Mouse (Mus musculus): Measurements from ENCODE around the gene Smg6. TPM values are rescaled to one million over a fixed set of nuclear protein-coding genes. Genes with fewer than 3 reads are reported as not detected.

Gene Smg6
- total RNA-seq, 1 experiment, result 19.9 TPM

GRCm38 (mm10) chr11:75145841-75146240, 220.2 kb downstream of the Smg6 start:
- H3K9me3 ChIP-seq (ENCODE audit: control insufficient read depth, insufficient read depth, low read depth, low read length), result no peaks in the 10 kb centered on the region
- no peak for TF ChIP-seq CHD2 (IDR thresholded peaks at IDR 0.05; ENCODE audit: low read depth, low read length)
- no peak for TF ChIP-seq ZC3H11A (IDR thresholded peaks at IDR 0.05; ENCODE audit: borderline replicate concordance, low read depth, low read length)
- peak; percentile 73; the same call in 1 of the 2 replicates for TF ChIP-seq ZNF384 (IDR thresholded peaks at IDR 0.05; ENCODE audit: low read depth, low read length)
- H3K36me3 ChIP-seq (ENCODE audit: control insufficient read depth, insufficient read depth, low read length, poor library complexity, severe bottlenecking), result peaks cover 8% of the 10 kb centered on the region; the same call in 1 of the 2 replicates
- no peak overlapping the region for H3K9ac ChIP-seq (ENCODE audit: insufficient read depth, low read depth, low read length, poor library complexity, severe bottlenecking)
- in situ Hi-C loops (cut with MboI; ENCODE audit: low sequenced_read_pairs in 2 of 2, unreplicated experiment in 2 of 2), result no loop called here
- H3K4me1 ChIP-seq (ENCODE audit: control insufficient read depth in 2 of 2, insufficient read depth in 2 of 2, low read length in 2 of 2, poor library complexity in 1 of 2), result peaks cover 7 to 19% of the 10 kb centered on the region in 2 experiments; a peak in 3 of 4 replicates
- H3K4me3 ChIP-seq (ENCODE audit: insufficient read depth in 1 of 2, low read depth in 1 of 2, low read length in 2 of 2, poor library complexity in 1 of 2, severe bottlenecking in 1 of 2), result no peak overlapping the region
- no peak for DNase-seq (ENCODE audit: low read depth, low spot score)
- no peak overlapping the region for H3K27ac ChIP-seq (ENCODE audit: insufficient read depth, low read depth, low read length, poor library complexity, severe bottlenecking)

GRCm38 (mm10) chr11:75147106-75147845, 221.7 kb downstream of the Smg6 start:
- TF ChIP-seq ZNF384 (IDR thresholded peaks at IDR 0.05; ENCODE audit: low read depth, low read length), result no peak
- no peak for TF ChIP-seq CHD2 (IDR thresholded peaks at IDR 0.05; ENCODE audit: low read depth, low read length)
- no peak for TF ChIP-seq HCFC1 (IDR thresholded peaks at IDR 0.05; ENCODE audit: borderline replicate concordance, insufficient read depth, low read length)
- no peak for TF ChIP-seq ZC3H11A (IDR thresholded peaks at IDR 0.05; ENCODE audit: borderline replicate concordance, low read depth, low read length)
- TF ChIP-seq MAFK (IDR thresholded peaks at IDR 0.05; ENCODE audit: insufficient read depth, low read depth, low read length), result no peak
- Histone ChIP-seq H3K9me3 (ENCODE audit: control insufficient read depth, insufficient read depth, low read depth, low read length) (no peaks in the 10 kb centered on the region), H3K27ac (ENCODE audit: insufficient read depth, low read depth, low read length, poor library complexity, severe bottlenecking) (peak overlapping the region; percentile 8; the same call in 1 of the 2 replicates), H3K9ac (ENCODE audit: insufficient read depth, low read depth, low read length, poor library complexity, severe bottlenecking) (no peak overlapping the region), H3K4me3 (ENCODE audit: insufficient read depth in 1 of 2, low read depth in 1 of 2, low read length in 2 of 2, poor library complexity in 1 of 2, severe bottlenecking in 1 of 2) (no peak overlapping the region), H3K36me3 (ENCODE audit: control insufficient read depth, insufficient read depth, low read length, poor library complexity, severe bottlenecking) (peaks cover 8% of the 10 kb centered on the region; the same call in 1 of the 2 replicates), H3K4me1 (ENCODE audit: control insufficient read depth in 2 of 2, insufficient read depth in 2 of 2, low read length in 2 of 2, poor library complexity in 1 of 2) (peaks cover 5 to 18% of the 10 kb centered on the region in 2 experiments; a peak in 3 of 4 replicates)
- in situ Hi-C loops (cut with MboI; ENCODE audit: low sequenced_read_pairs in 2 of 2, unreplicated experiment in 2 of 2), result no loop called here
- no peak for DNase-seq (ENCODE audit: low read depth, low spot score)

- in situ Hi-C loops (cut with MboI; ENCODE audit: low sequenced_read_pairs in 2 of 2, unreplicated experiment in 2 of 2), result no loop called here
- TF ChIP-seq CHD2 (IDR thresholded peaks at IDR 0.05; ENCODE audit: low read depth, low read length), result no peak
- no peak for TF ChIP-seq ZNF384 (IDR thresholded peaks at IDR 0.05; ENCODE audit: low read depth, low read length)
- TF ChIP-seq MAFK (IDR thresholded peaks at IDR 0.05; ENCODE audit: insufficient read depth, low read depth, low read length), result no peak
- TF ChIP-seq ZC3H11A (IDR thresholded peaks at IDR 0.05; ENCODE audit: borderline replicate concordance, low read depth, low read length), result no peak
- no peaks in the 10 kb centered on the region for H3K9me3 ChIP-seq (ENCODE audit: control insufficient read depth, insufficient read depth, low read depth, low read length)
These were observed 222.2 kb downstream of the Smg6 start for GRCm38 (mm10) chr11:75147846-75148168.

GRCm38 (mm10) chr11:75148332-75149035, 222.9 kb downstream of the Smg6 start:
- TF ChIP-seq HCFC1 (IDR thresholded peaks at IDR 0.05; ENCODE audit: borderline replicate concordance, insufficient read depth, low read length) (no peak), MAFK (IDR thresholded peaks at IDR 0.05; ENCODE audit: insufficient read depth, low read depth, low read length) (no peak), CHD2 (IDR thresholded peaks at IDR 0.05; ENCODE audit: low read depth, low read length) (no peak), ZNF384 (IDR thresholded peaks at IDR 0.05; ENCODE audit: low read depth, low read length) (no peak), ZC3H11A (IDR thresholded peaks at IDR 0.05; ENCODE audit: borderline replicate concordance, low read depth, low read length) (no peak)
- Histone ChIP-seq H3K36me3 (ENCODE audit: control insufficient read depth, insufficient read depth, low read length, poor library complexity, severe bottlenecking) (peaks cover 3% of the 10 kb centered on the region; the same call in 1 of the 2 replicates), H3K27ac (ENCODE audit: insufficient read depth, low read depth, low read length, poor library complexity, severe bottlenecking) (no peak overlapping the region; the same call in 1 of the 2 replicates), H3K9me3 (ENCODE audit: control insufficient read depth, insufficient read depth, low read depth, low read length) (no peaks in the 10 kb centered on the region), H3K4me1 (ENCODE audit: control insufficient read depth in 2 of 2, insufficient read depth in 2 of 2, low read length in 2 of 2, poor library complexity in 1 of 2) (peaks cover 5 to 14% of the 10 kb centered on the region in 2 experiments; a peak in 3 of 4 replicates), H3K4me3 (ENCODE audit: insufficient read depth in 1 of 2, low read depth in 1 of 2, low read length in 2 of 2, poor library complexity in 1 of 2, severe bottlenecking in 1 of 2) (no peak overlapping the region), H3K9ac (ENCODE audit: insufficient read depth, low read depth, low read length, poor library complexity, severe bottlenecking) (no peak overlapping the region)
- in situ Hi-C loops (cut with MboI; ENCODE audit: low sequenced_read_pairs in 2 of 2, unreplicated experiment in 2 of 2), result no loop called here
- no peak for DNase-seq (ENCODE audit: low read depth, low spot score)

More at GRCm38 (mm10) chr11:75147846-75148168, 222.2 kb downstream of the Smg6 start:
- no peak overlapping the region for H3K27ac ChIP-seq (ENCODE audit: insufficient read depth, low read depth, low read length, poor library complexity, severe bottlenecking)
- DNase-seq (ENCODE audit: low read depth, low spot score), result no peak
- H3K36me3 ChIP-seq (ENCODE audit: control insufficient read depth, insufficient read depth, low read length, poor library complexity, severe bottlenecking), result peaks cover 4% of the 10 kb centered on the region; the same call in 1 of the 2 replicates
- peaks cover 5 to 15% of the 10 kb centered on the region in 2 experiments; a peak in 3 of 4 replicates for H3K4me1 ChIP-seq (ENCODE audit: control insufficient read depth in 2 of 2, insufficient read depth in 2 of 2, low read length in 2 of 2, poor library complexity in 1 of 2)
- no peak overlapping the region for H3K9ac ChIP-seq (ENCODE audit: insufficient read depth, low read depth, low read length, poor library complexity, severe bottlenecking)
- H3K4me3 ChIP-seq (ENCODE audit: insufficient read depth in 1 of 2, low read depth in 1 of 2, low read length in 2 of 2, poor library complexity in 1 of 2, severe bottlenecking in 1 of 2), result no peak overlapping the region
